8 mouse cellular contexts compared by ENCODE assay signal in genomic region chr14:14345948-14346812, GRCm38 (mm10). TPM values are rescaled to one million over a fixed set of nuclear protein-coding genes. Genes with fewer than 3 reads are reported as not detected.
DNase-seq lines count a peak whose midpoint lies in the region; ATAC-seq lines count a peak whose summit lies in the region.

Gene Il3ra, plus strand, starts transcription at chr14:14346275.

- DNase-seq in ES-CJ7 (ENCODE audit: low read depth, low spot score): peak; percentile 69
- peak; percentile 75 for DNase-seq in cerebellum, adult 11-12 months
- peak; percentile 78 for DNase-seq in heart, postnatal 4 days
- DNase-seq in layer of hippocampus, adult 9-11 months: peak; percentile 80
- DNase-seq in lung, postnatal 14 days: peak; percentile 76
- DNase-seq in retina, embryonic 14.5 days (ENCODE audit: low spot score): peak; percentile 78
- peak; percentile 85 for DNase-seq in thymus, postnatal 4 days

- ATAC-seq in frontal cortex, adult (ENCODE audit: low TSS enrichment): peak; percentile 60

RNA-seq across cellular contexts. Expression of gene Il3ra, which starts in this region (rescaled TPM):
- total RNA-seq in heart, postnatal 4 days (2021): 1 to 10 TPM; 7.9 to 9.9 TPM

Comparison
In these comparisons a context has a peak if more than half of its experiments do, and no peak if none do; other contexts are left out.
1. Peak in every context shown above with its lines: DNase-seq and ATAC-seq.